ENCODE assay signal across 9 mouse cellular contexts in the genomic region with DNA sequence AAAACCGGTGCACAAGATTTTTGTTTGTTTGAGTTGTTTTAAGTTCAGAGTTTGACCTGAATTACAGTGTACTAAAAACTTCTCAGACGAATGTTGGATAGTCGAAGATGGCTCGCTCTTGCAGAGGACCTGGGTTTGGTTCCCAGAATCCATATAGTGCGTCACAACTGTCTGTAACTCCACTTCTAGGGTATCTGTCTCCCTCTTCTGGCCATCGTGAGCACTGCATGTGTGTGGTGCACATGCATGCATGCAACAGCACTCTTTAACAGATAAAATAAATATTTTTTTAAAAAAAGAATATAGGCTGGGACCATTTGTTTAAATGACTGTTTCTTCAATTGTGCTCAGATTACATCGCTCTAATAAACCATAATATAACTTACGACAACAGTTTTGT. TPM values are rescaled to one million over a fixed set of nuclear protein-coding genes. Genes with fewer than 3 reads are reported as not detected.
A peak's percentile ranks its signal among the peaks of the same experiment; 100 is the strongest.
DNase-seq lines count a peak whose midpoint lies in the region; ATAC-seq and TF ChIP-seq lines count a peak whose summit lies in the region.
"Had no signal": no experiment of that assay in that cellular context is flagged by ENCODE, and none has a peak within 500 bp of the region (broad histone marks: within the 10 kb centered on the region; RNA-seq: fewer than 3 reads in every experiment).

No protein-coding gene starts in this region.

- no peaks in the 10 kb centered on the region for H3K9me3 ChIP-seq in G1E (replicated peaks)
- H3K9me3 ChIP-seq: embryonic facial prominence, embryonic 15.5 days; limb, embryonic 12.5 days had no signal

- no peak overlapping the region for H3K27ac ChIP-seq in layer of hippocampus, adult 2 months
- H3K27ac ChIP-seq: embryonic facial prominence, embryonic 15.5 days; limb, embryonic 12.5 days had no signal

- no peak for ATAC-seq in G1E (ENCODE audit: extremely low read depth, insufficient number of reproducible peaks, low FRiP score, poor library complexity, severe bottlenecking)

- no peaks in the 10 kb centered on the region for H3K36me3 ChIP-seq in G1E (replicated peaks)
- no peaks in the 10 kb centered on the region for H3K36me3 ChIP-seq in splenic B cell, adult 2 months (ENCODE audit: control insufficient read depth, insufficient read depth, low read length, poor library complexity, severe bottlenecking)
- H3K36me3 ChIP-seq: embryonic facial prominence, embryonic 15.5 days; limb, embryonic 12.5 days had no signal

- H3K4me1 ChIP-seq in G1E (ENCODE audit: insufficient read depth, low read depth, low read length): peaks cover 21% of the 10 kb centered on the region

- no peak for DNase-seq in layer of hippocampus, adult 2 months (ENCODE audit: low spot score in 2 of 2)
- no peak for DNase-seq in layer of hippocampus, postnatal 25 days (ENCODE audit: extremely low spot score in 1 of 2, low spot score in 1 of 2)
- DNase-seq in G1E (ENCODE audit: low spot score): no peak
- peak; percentile 16 for DNase-seq in c-Kit-negative CD71-positive TER-119-positive erythroid progenitor cells, embryonic 14.5 days (ENCODE audit: low read depth, low spot score)
- peak; percentile 55 for DNase-seq in splenic B cell, adult 2 months (ENCODE audit: low read depth, low spot score)
- DNase-seq in ovary, postnatal 10 days (ENCODE audit: low spot score): no peak
- DNase-seq in left cerebral cortex, adult 11 months (ENCODE audit: low spot score): no peak

- peak; percentile 70 for TF ChIP-seq CTCF in layer of hippocampus, adult 2 months (conservative IDR thresholded peaks at IDR 0.05)
- peak; percentile 10; the same call in 1 of the 2 replicates for TF ChIP-seq CTCF in G1E (IDR thresholded peaks at IDR 0.05; ENCODE audit: low read depth, low read length)

- 0 out of 2 replicates have a peak, but pooled peaks cover 3% of the 10 kb centered on the region for H3K27me3 ChIP-seq in G1E (ENCODE audit: insufficient read depth, low read length)
- H3K27me3 ChIP-seq in splenic B cell, adult 2 months (ENCODE audit: control insufficient read depth, insufficient read depth, low read length, poor library complexity, severe bottlenecking): no peaks in the 10 kb centered on the region
- H3K27me3 ChIP-seq: embryonic facial prominence, embryonic 15.5 days; limb, embryonic 12.5 days had no signal

- no peak overlapping the region for H3K4me3 ChIP-seq in layer of hippocampus, adult 2 months
- no peak overlapping the region for H3K4me3 ChIP-seq in G1E (ENCODE audit: low read depth, low read length)
- H3K4me3 ChIP-seq: embryonic facial prominence, embryonic 15.5 days; limb, embryonic 12.5 days had no signal

RNA-seq across cellular contexts. Expression of gene Prkab2, which starts 3.1 kb away (rescaled TPM):
- 10 to 100 TPM; 34.3 to 34.7 TPM for total RNA-seq in layer of hippocampus, adult 2 months (2021)
- total RNA-seq in layer of hippocampus, postnatal 25 days (2021): 10 to 100 TPM; 31.1 to 35.3 TPM
- total RNA-seq in G1E (2014; fragmentation: Nextera tagmentation) (5.9 and 10.2 TPM in 2 replicates), G1E (2017) (4.8 and 5.0 TPM in 2 replicates)
- polyA plus RNA-seq in G1E (2012): 1.3 and 1.8 TPM in 2 replicates

RNA-seq across cellular contexts. Expression of gene Gm17651, which starts 19.6 kb away (rescaled TPM):
- total RNA-seq in layer of hippocampus, adult 2 months (2021): not detected
- not detected for total RNA-seq in layer of hippocampus, postnatal 25 days (2021)
- total RNA-seq in G1E (2014; fragmentation: Nextera tagmentation) (not detected in 2 replicates), G1E (2017) (not detected in 2 replicates)
- not detected in 2 replicates for polyA plus RNA-seq in G1E (2012)
- polyA plus RNA-seq: embryonic facial prominence, embryonic 15.5 days; limb, embryonic 12.5 days had no signal

RNA-seq across cellular contexts. Expression of gene Fmo5, which starts 26.3 kb away (rescaled TPM):
- total RNA-seq in layer of hippocampus, adult 2 months (2021): 1 to 10 TPM; 3.5 to 5.0 TPM
- 1 to 10 TPM; 3.7 to 4.4 TPM for total RNA-seq in layer of hippocampus, postnatal 25 days (2021)
- total RNA-seq in G1E (2014; fragmentation: Nextera tagmentation) (4.6 and 7.4 TPM in 2 replicates), G1E (2017) (1.5 and 1.7 TPM in 2 replicates)
- polyA plus RNA-seq in G1E (2012): 0.11 and 0.25 TPM in 2 replicates

RNA-seq across cellular contexts. Expression of gene Chd1l, which starts 44.9 kb away (rescaled TPM):
- 10 to 100 TPM; 10.7 to 12.1 TPM for total RNA-seq in layer of hippocampus, adult 2 months (2021)
- 10 to 100 TPM in 1 of 2 experiments, 1 to 10 TPM in 1; 9.6 to 10.3 TPM for total RNA-seq in layer of hippocampus, postnatal 25 days (2021)
- total RNA-seq in G1E (2014; fragmentation: Nextera tagmentation) (11.3 and 16.3 TPM in 2 replicates), G1E (2017) (26.9 TPM in 2 replicates)
- 5.1 and 7.0 TPM in 2 replicates for polyA plus RNA-seq in G1E (2012)

Comparison
In these comparisons a context has a peak if more than half of its experiments do, and no peak if none do; other contexts are left out.
1. DNase-seq: peak in c-Kit-negative CD71-positive TER-119-positive erythroid progenitor cells, embryonic 14.5 days (single experiment) and splenic B cell, adult 2 months (single experiment); none in layer of hippocampus, adult 2 months (0 of 2), layer of hippocampus, postnatal 25 days (0 of 2), G1E (single experiment), ovary, postnatal 10 days (single experiment) and left cerebral cortex, adult 11 months (single experiment).